Mouse (Mus musculus): ENCODE measurements around the gene Mndal. TPM values are rescaled to one million over a fixed set of nuclear protein-coding genes. Genes with fewer than 3 reads are reported as not detected.
"Not testable (repeated sequence)": the region's sequence is repeated elsewhere in the genome, so short reads cannot be mapped to it uniquely, and the experiment has no call there.

The Mndal gene
- polyA plus RNA-seq, 1 experiment from 2014 or later: 1.8 TPM

DNA sequence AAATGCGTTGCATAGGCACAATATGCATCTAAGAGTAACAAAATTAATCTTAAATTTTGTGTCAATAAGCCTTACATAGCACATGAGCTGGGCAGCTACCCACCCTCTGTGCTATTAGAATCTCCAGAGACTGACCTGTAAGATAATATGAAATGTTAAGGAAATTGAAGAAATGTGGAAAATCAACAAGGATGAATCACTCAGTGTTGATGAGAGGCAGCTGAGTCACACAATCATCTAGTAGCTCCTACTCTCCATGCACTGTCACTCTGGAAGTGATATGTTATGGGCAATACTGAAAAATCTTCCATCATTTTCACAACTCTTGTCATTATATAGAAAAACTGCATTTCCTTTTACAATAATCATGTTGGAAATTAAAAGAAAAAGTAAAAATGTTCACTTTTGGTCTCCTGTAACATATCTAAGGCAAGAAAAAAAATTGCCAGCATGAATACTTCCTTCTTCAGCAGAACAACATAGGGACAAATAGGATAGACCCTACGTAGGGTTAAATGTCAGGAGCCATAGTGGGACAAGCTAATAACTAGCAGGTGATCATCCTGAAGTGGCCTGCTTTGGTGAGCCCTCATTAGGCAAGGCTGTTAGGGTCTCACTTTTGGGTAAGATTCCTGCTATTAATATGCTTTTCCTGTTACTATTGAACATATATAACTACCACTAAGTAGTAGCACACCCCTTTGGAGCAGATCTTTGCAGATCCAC, 12.9 kb upstream of the Mndal start:
- no peak overlapping the region for H3K9ac ChIP-seq (ENCODE audit: low read depth, low read length)
- H3K36me3 ChIP-seq (ENCODE audit: control insufficient read depth, insufficient read depth, low read length): no peaks in the 10 kb centered on the region
- no peak overlapping the region for H3K4me3 ChIP-seq (ENCODE audit: low read depth, low read length)
- H3K4me2 ChIP-seq: no peak overlapping the region
- no peaks in the 10 kb centered on the region for H3K9me3 ChIP-seq (ENCODE audit: control insufficient read depth, low read length)
- no peaks in the 10 kb centered on the region for H3K4me1 ChIP-seq (replicated peaks; ENCODE audit: control insufficient read depth, insufficient read depth, low read length)
- H3K27ac ChIP-seq (ENCODE audit: low read depth, low read length): no peak overlapping the region
- no peak for ATAC-seq (replicated peaks; ENCODE audit: low FRiP score)
- WGBS: 82% methylated on average over 2 of the region's 2 CpGs
- no peaks in the 10 kb centered on the region for H3K27me3 ChIP-seq (replicated peaks; ENCODE audit: control insufficient read depth, insufficient read depth, low read length)
- DNase-seq (ENCODE audit: low spot score): no peak

GRCm38 (mm10) chr1:173953563-173953962, 11.3 kb upstream of the Mndal start:
- Histone ChIP-seq H3K4me3 (ENCODE audit: low read depth, low read length) (no peak overlapping the region), H3K9ac (ENCODE audit: low read depth, low read length) (no peak overlapping the region), H3K4me2 (no peak overlapping the region), H3K9me3 (ENCODE audit: control insufficient read depth, low read length) (no peaks in the 10 kb centered on the region), H3K36me3 (ENCODE audit: control insufficient read depth, insufficient read depth, low read length) (no peaks in the 10 kb centered on the region), H3K27ac (ENCODE audit: low read depth, low read length) (no peak overlapping the region), H3K4me1 (replicated peaks; ENCODE audit: control insufficient read depth, insufficient read depth, low read length) (no peaks in the 10 kb centered on the region), H3K27me3 (replicated peaks; ENCODE audit: control insufficient read depth, insufficient read depth, low read length) (no peaks in the 10 kb centered on the region)
- 82% methylated on average over 1 of the region's 1 CpGs for WGBS
- DNase-seq (ENCODE audit: low spot score): no peak
- ATAC-seq (replicated peaks; ENCODE audit: low FRiP score): no peak

DNA sequence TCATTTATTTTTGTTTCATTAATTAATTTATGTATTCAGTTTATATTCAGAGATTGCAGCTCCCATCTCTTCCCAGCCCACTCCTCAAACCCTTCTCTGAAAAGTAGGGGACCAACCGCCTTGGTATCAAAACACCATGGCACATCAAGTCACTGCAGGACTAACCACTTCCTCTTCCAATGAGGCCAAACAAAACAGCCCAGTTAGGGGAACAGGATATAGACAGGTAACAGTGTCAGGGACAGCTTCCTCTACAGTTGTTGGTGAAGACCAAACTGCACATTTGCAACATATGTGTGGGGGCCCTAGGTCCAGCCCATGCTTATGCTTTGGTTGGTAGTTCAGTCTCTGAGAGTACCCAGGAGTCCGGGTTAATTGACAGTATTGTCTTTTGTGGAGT, 6.8 kb upstream of the Mndal start:
- H3K27me3 ChIP-seq (replicated peaks; ENCODE audit: control insufficient read depth, insufficient read depth, low read length); H3K4me1 ChIP-seq (replicated peaks; ENCODE audit: control insufficient read depth, insufficient read depth, low read length); H3K9ac ChIP-seq (ENCODE audit: low read depth, low read length); DNase-seq (ENCODE audit: low spot score); H3K9me3 ChIP-seq (ENCODE audit: control insufficient read depth, low read length); H3K4me2 ChIP-seq; H3K27ac ChIP-seq (ENCODE audit: low read depth, low read length); H3K4me3 ChIP-seq (ENCODE audit: low read depth, low read length); H3K36me3 ChIP-seq (ENCODE audit: control insufficient read depth, insufficient read depth, low read length): not testable (repeated sequence)
- 44% methylated on average over 2 of the region's 2 CpGs for WGBS
- ATAC-seq (replicated peaks; ENCODE audit: low FRiP score): peak; percentile 30; the same call in 1 of the 2 replicates

- not testable (repeated sequence) for H3K9me3 ChIP-seq (ENCODE audit: control insufficient read depth, low read length); H3K4me2 ChIP-seq; ATAC-seq (replicated peaks; ENCODE audit: low FRiP score); H3K9ac ChIP-seq (ENCODE audit: low read depth, low read length); H3K4me1 ChIP-seq (replicated peaks; ENCODE audit: control insufficient read depth, insufficient read depth, low read length); H3K4me3 ChIP-seq (ENCODE audit: low read depth, low read length); H3K36me3 ChIP-seq (ENCODE audit: control insufficient read depth, insufficient read depth, low read length); DNase-seq (ENCODE audit: low spot score); H3K27me3 ChIP-seq (replicated peaks; ENCODE audit: control insufficient read depth, insufficient read depth, low read length); H3K27ac ChIP-seq (ENCODE audit: low read depth, low read length)
These were observed 432 bp upstream of the Mndal start for GRCm38 (mm10) chr1:173942780-173943066.

GRCm38 (mm10) chr1:173941522-173941921, 769 bp downstream of the Mndal start:
- H3K4me3 ChIP-seq (ENCODE audit: low read depth, low read length); H3K27ac ChIP-seq (ENCODE audit: low read depth, low read length); ATAC-seq (replicated peaks; ENCODE audit: low FRiP score); H3K9me3 ChIP-seq (ENCODE audit: control insufficient read depth, low read length); H3K4me1 ChIP-seq (replicated peaks; ENCODE audit: control insufficient read depth, insufficient read depth, low read length); H3K36me3 ChIP-seq (ENCODE audit: control insufficient read depth, insufficient read depth, low read length); H3K4me2 ChIP-seq; H3K9ac ChIP-seq (ENCODE audit: low read depth, low read length); DNase-seq (ENCODE audit: low spot score); H3K27me3 ChIP-seq (replicated peaks; ENCODE audit: control insufficient read depth, insufficient read depth, low read length): not testable (repeated sequence)
- WGBS: 82% methylated on average over 2 of the region's 2 CpGs

DNA sequence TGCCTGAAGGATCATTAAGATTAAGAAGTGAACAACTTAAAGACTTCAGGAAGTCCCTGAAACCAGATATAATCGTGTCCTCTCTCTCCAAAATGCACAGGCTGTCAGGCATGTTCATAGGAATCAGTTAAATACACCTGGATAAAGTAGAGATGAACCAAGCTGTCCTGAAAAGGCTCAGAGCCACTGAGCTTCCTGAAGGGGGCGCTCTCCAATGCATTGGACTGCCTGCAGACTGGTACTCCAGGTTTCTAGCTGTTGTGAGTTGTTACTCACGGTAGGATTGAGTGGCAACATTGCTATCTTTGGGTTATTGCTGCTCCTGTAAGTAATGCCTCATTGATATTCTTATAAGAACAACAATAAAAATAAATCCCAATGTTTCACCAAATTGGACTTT, 23.0 kb downstream of the Mndal start:
- WGBS: 63% methylated on average over 2 of the region's 3 CpGs
- not testable (repeated sequence) for H3K27me3 ChIP-seq (replicated peaks; ENCODE audit: control insufficient read depth, insufficient read depth, low read length); H3K9me3 ChIP-seq (ENCODE audit: control insufficient read depth, low read length); H3K4me3 ChIP-seq (ENCODE audit: low read depth, low read length); H3K4me2 ChIP-seq; H3K36me3 ChIP-seq (ENCODE audit: control insufficient read depth, insufficient read depth, low read length); ATAC-seq (replicated peaks; ENCODE audit: low FRiP score); H3K4me1 ChIP-seq (replicated peaks; ENCODE audit: control insufficient read depth, insufficient read depth, low read length); H3K27ac ChIP-seq (ENCODE audit: low read depth, low read length); H3K9ac ChIP-seq (ENCODE audit: low read depth, low read length); DNase-seq (ENCODE audit: low spot score)

- Histone ChIP-seq H3K27ac (ENCODE audit: low read depth, low read length) (no peak overlapping the region), H3K4me2 (no peak overlapping the region), H3K9ac (ENCODE audit: low read depth, low read length) (no peak overlapping the region), H3K9me3 (ENCODE audit: control insufficient read depth, low read length) (no peaks in the 10 kb centered on the region), H3K4me3 (ENCODE audit: low read depth, low read length) (no peak overlapping the region), H3K4me1 (replicated peaks; ENCODE audit: control insufficient read depth, insufficient read depth, low read length) (no peaks in the 10 kb centered on the region), H3K36me3 (ENCODE audit: control insufficient read depth, insufficient read depth, low read length) (no peaks in the 10 kb centered on the region), H3K27me3 (replicated peaks; ENCODE audit: control insufficient read depth, insufficient read depth, low read length) (no peaks in the 10 kb centered on the region)
- ATAC-seq (replicated peaks; ENCODE audit: low FRiP score): no peak
- no peak for DNase-seq (ENCODE audit: low spot score)
- WGBS: 69% methylated on average over 2 of the region's 2 CpGs
These were observed 27.7 kb downstream of the Mndal start for GRCm38 (mm10) chr1:173914559-173914958.

DNA sequence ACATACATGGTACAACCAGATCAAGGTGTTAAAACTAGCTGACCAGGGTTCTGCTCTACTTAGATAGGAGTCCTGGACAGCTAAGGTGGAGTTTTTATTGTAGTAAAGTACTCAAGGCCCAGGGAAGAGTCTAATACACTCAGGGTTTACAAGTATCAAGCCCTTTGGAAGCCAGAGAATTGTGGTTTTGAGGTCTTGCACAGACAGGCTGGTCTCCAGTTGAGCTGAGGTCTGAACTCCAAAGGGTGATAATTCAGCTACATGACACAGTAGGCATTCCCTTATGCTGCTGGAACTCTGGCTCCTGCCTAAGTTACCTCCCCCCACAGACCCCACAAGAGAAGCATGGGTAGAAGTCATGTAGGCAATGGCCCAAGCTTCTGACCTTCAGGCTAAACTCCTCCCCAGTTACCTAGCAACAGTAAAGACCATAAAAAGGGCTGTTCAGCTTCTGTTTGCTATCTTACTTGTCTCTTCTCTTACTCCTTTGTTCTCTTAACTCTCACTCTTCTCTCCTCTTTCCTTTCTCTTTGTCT, 29.0 kb downstream of the Mndal start:
- H3K4me3 ChIP-seq (ENCODE audit: low read depth, low read length); H3K4me1 ChIP-seq (replicated peaks; ENCODE audit: control insufficient read depth, insufficient read depth, low read length); H3K4me2 ChIP-seq; ATAC-seq (replicated peaks; ENCODE audit: low FRiP score); DNase-seq (ENCODE audit: low spot score); H3K27ac ChIP-seq (ENCODE audit: low read depth, low read length); H3K27me3 ChIP-seq (replicated peaks; ENCODE audit: control insufficient read depth, insufficient read depth, low read length); H3K9me3 ChIP-seq (ENCODE audit: control insufficient read depth, low read length); H3K9ac ChIP-seq (ENCODE audit: low read depth, low read length); H3K36me3 ChIP-seq (ENCODE audit: control insufficient read depth, insufficient read depth, low read length): not testable (repeated sequence)

GRCm38 (mm10) chr1:173912548-173913255, 29.6 kb downstream of the Mndal start, which contains the start of gene Ifi211:
TSS of gene Ifi211 (minus strand) at chr1:173913046.
- not testable (repeated sequence) for H3K36me3 ChIP-seq (ENCODE audit: control insufficient read depth, insufficient read depth, low read length); H3K4me3 ChIP-seq (ENCODE audit: low read depth, low read length); H3K27ac ChIP-seq (ENCODE audit: low read depth, low read length); ATAC-seq (replicated peaks; ENCODE audit: low FRiP score); H3K9me3 ChIP-seq (ENCODE audit: control insufficient read depth, low read length); H3K9ac ChIP-seq (ENCODE audit: low read depth, low read length); H3K4me1 ChIP-seq (replicated peaks; ENCODE audit: control insufficient read depth, insufficient read depth, low read length); H3K4me2 ChIP-seq; H3K27me3 ChIP-seq (replicated peaks; ENCODE audit: control insufficient read depth, insufficient read depth, low read length); DNase-seq (ENCODE audit: low spot score)
- WGBS: 77% methylated on average over 6 of the region's 6 CpGs
